Mouse (Mus musculus) frontal cortex, adult 2 months (tissue): ENCODE measurements around the gene Ltbp1. TPM values are rescaled to one million over a fixed set of nuclear protein-coding genes. Genes with fewer than 3 reads are reported as not detected.

Source experiments
- DNase-seq, 2 experiments: peaks; one replicate each; pipeline ENCODE4 v3.0.0; 2022; ENCODE audit warnings: low spot score in 1 of 2; ENCODE audit errors: extremely low spot score in 1 of 2
- polyA plus RNA-seq: library from polyadenylated mRNA; depleted of rRNA; stranded (reverse); fragments of >200 nt; gene quantifications from 2 replicates; pipeline ENCODE4 v1.2.3, GENCODE M21; 2012

Ltbp1 gene
- polyA plus RNA-seq, 1 experiment = 6.9 TPM

GRCm38 (mm10) chr17:75333759-75334158, 328.4 kb downstream of the Ltbp1 start:
- DNase-seq = no peak

GRCm38 (mm10) chr17:75335649-75336048, 330.3 kb downstream of the Ltbp1 start:
- no peak for DNase-seq

- no peak for DNase-seq
These were observed 335.9 kb downstream of the Ltbp1 start for GRCm38 (mm10) chr17:75341227-75341626.

GRCm38 (mm10) chr17:75345116-75345515, 339.7 kb downstream of the Ltbp1 start:
- no peak for DNase-seq

GRCm38 (mm10) chr17:75347414-75347813, 342.0 kb downstream of the Ltbp1 start:
- no peak for DNase-seq

GRCm38 (mm10) chr17:75349109-75349508, 343.7 kb downstream of the Ltbp1 start:
- peak; percentile 64 to 69 for DNase-seq

GRCm38 (mm10) chr17:75349602-75350001, 344.2 kb downstream of the Ltbp1 start:
- no peak for DNase-seq

GRCm38 (mm10) chr17:75353323-75353722, 348.0 kb downstream of the Ltbp1 start:
- DNase-seq = no peak

- DNase-seq = no peak
These were observed 350.1 kb downstream of the Ltbp1 start for GRCm38 (mm10) chr17:75355431-75355830.

GRCm38 (mm10) chr17:75360111-75360510, 354.7 kb downstream of the Ltbp1 start:
- DNase-seq = no peak

- DNase-seq = no peak
These were observed 361.0 kb downstream of the Ltbp1 start for GRCm38 (mm10) chr17:75366332-75366731.

- DNase-seq = no peak
These were observed 362.3 kb downstream of the Ltbp1 start for GRCm38 (mm10) chr17:75367486-75368155.

GRCm38 (mm10) chr17:75368580-75368979, 363.2 kb downstream of the Ltbp1 start:
- DNase-seq = no peak

- no peak for DNase-seq
These were observed 364.0 kb downstream of the Ltbp1 start for GRCm38 (mm10) chr17:75369351-75369750.

GRCm38 (mm10) chr17:75370120-75370519, 364.8 kb downstream of the Ltbp1 start:
- no peak for DNase-seq

GRCm38 (mm10) chr17:75371650-75372049, 366.3 kb downstream of the Ltbp1 start:
- no peak for DNase-seq

- peak in 1 of 2 experiments; percentile 60 for DNase-seq
These were observed 367.0 kb downstream of the Ltbp1 start for GRCm38 (mm10) chr17:75372371-75372770.

- DNase-seq = no peak
These were observed 369.1 kb downstream of the Ltbp1 start for GRCm38 (mm10) chr17:75374287-75375024.

- DNase-seq = no peak
These were observed 373.0 kb downstream of the Ltbp1 start for GRCm38 (mm10) chr17:75378256-75378871.

GRCm38 (mm10) chr17:75380167-75380566, 374.8 kb downstream of the Ltbp1 start:
- DNase-seq = no peak

GRCm38 (mm10) chr17:75388402-75388801, 383.0 kb downstream of the Ltbp1 start:
- DNase-seq = no peak

GRCm38 (mm10) chr17:75390142-75390541, 384.8 kb downstream of the Ltbp1 start:
- DNase-seq = peak in 1 of 2 experiments; percentile 37
